Mouse (Mus musculus) regulatory T cell (primary cell): ENCODE measurements at regions not wholly inside any gene's neighbourhood (a gene's known extent, or its start where the extent isn't known, plus 50 kb on each side); places are given as distances from the start of the nearest gene placed in this dataset.

Source experiments
- in situ Hi-C: fragments of 300-600 bp; cut with MboI, MseI; formaldehyde crosslinking; loops from one replicate; pipeline ENCODE4 v1.15.1; 2025; ENCODE audit warnings: high pct_unique_total_duplicates

GRCm38 (mm10) chr4:39179445-39179844, 270.6 kb upstream of the 1700009N14Rik start:
- in situ Hi-C loops, result no loop called here

GRCm38 (mm10) chr4:39185680-39186079, 264.4 kb upstream of the 1700009N14Rik start:
- in situ Hi-C loops, result loop anchor here (10.0 kb wide), 1 partner anchor 519 kb away; no protein-coding TSS in a partner anchor

GRCm38 (mm10) chr4:39199152-39199551, 250.9 kb upstream of the 1700009N14Rik start:
- in situ Hi-C loops, result no loop called here

- in situ Hi-C loops, result no loop called here
Observed at GRCm38 (mm10) chr4:39210599-39210998, 239.5 kb upstream of the 1700009N14Rik start.
